Mouse (Mus musculus) hindbrain, embryonic 14.5 days (tissue): ENCODE measurements around the gene Ccer2. TPM values are rescaled to one million over a fixed set of nuclear protein-coding genes. Genes with fewer than 3 reads are reported as not detected.

Experiments used
- ATAC-seq: fragments of 200-750 bp; cut with Nextera tagmentation; 2 replicates; pipeline ENCODE4 v1.8.0; 2017; ENCODE audit warnings: moderate number of reproducible peaks, mild to moderate bottlenecking, moderate TSS enrichment, moderate library complexity; ENCODE audit not compliant: low FRiP score
- DNase-seq: peaks from one replicate; pipeline ENCODE4 v3.0.0-alpha.2; 2015; ENCODE audit warnings: low spot score
- H3K27ac ChIP-seq: fragments of 300-500 bp; sonication (generic); 2 replicates; pipeline ENCODE4 v1.5.1; 2014; ENCODE audit warnings: mild to moderate bottlenecking, moderate library complexity
- H3K27me3 ChIP-seq: fragments of 300-500 bp; sonication (generic); 2 replicates; pipeline ENCODE4 v1.6.1; 2014; ENCODE audit warnings: mild to moderate bottlenecking, low read length, mixed read lengths; ENCODE audit not compliant: control insufficient read depth, insufficient read depth
- H3K36me3 ChIP-seq: fragments of 300-500 bp; sonication (generic); replicated peaks from 2 replicates; pipeline ENCODE4 v1.6.1; 2014; ENCODE audit not compliant: control insufficient read depth, insufficient read depth
- H3K4me1 ChIP-seq: fragments of 300-500 bp; sonication (generic); replicated peaks from 2 replicates; pipeline ENCODE4 v1.6.1; 2014; ENCODE audit warnings: antibody characterized with exemption, low read length, mixed read lengths; ENCODE audit not compliant: control insufficient read depth, insufficient read depth
- H3K4me2 ChIP-seq: fragments of 300-500 bp; sonication (generic); replicated peaks from 2 replicates; pipeline ENCODE4 v1.6.1; 2014; ENCODE audit warnings: mild to moderate bottlenecking, moderate library complexity
- H3K4me3 ChIP-seq: fragments of 300-500 bp; sonication (generic); replicated peaks from 2 replicates; pipeline ENCODE4 v1.5.1; 2014; ENCODE audit warnings: mild to moderate bottlenecking, low read length
- H3K9ac ChIP-seq: fragments of 300-500 bp; sonication (generic); 2 replicates; pipeline ENCODE4 v1.6.1; 2014
- H3K9me3 ChIP-seq: fragments of 300-500 bp; sonication (generic); 2 replicates; pipeline ENCODE4 v1.6.1; 2016; ENCODE audit warnings: low read length; ENCODE audit not compliant: control insufficient read depth
- WGBS: fragments of 180-500 bp; shearing (Covaris S2); extraction: QIAGEN DNeasy Blood & Tissue Kit; methylation state at CpG from one replicate; pipeline ENCODE4 v1.1.7; 2014; 5-methylcytosine and 5-hydroxymethylcytosine counted together
- polyA plus RNA-seq: library from polyadenylated mRNA; unstranded; fragments of >200 nt; fragmentation: Nextera tagmentation; extraction: Ambion mirVana; gene quantifications from 2 replicates; pipeline ENCODE4 v1.2.1, GENCODE M21; 2014

The Ccer2 gene
- 0.33 and 0.65 TPM in 2 replicates for polyA plus RNA-seq

DNA sequence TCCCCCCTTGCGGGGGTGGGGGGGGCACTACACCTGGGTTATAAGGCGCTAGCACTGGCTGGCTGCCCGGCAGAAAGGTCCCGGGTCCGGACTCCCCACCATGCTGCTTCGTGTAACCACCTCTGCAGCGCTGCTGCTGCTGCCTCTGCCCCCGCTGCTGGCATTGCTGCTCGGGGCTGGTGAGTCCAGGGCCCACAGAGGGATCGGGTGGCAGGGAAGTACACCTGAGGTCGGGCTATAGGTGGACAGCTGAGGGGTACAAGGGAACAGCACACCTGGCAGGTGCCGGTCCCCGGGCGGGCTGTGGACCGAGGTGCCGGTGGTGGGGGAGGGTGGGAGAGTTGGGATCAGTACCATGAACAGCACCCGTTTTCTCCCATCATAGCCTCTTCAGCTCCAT, at the start of gene Ccer2:
Gene Ccer2, plus strand, starts transcription at position 96 of the 400 bp plus-strand sequence.
- Histone ChIP-seq H3K4me1 (peaks cover 5% of the 10 kb centered on the region), H3K9me3 (no peaks in the 10 kb centered on the region), H3K36me3 (peaks cover 34% of the 10 kb centered on the region), H3K9ac (peak within 1 kb of the TSS; percentile 7; the same call in 1 of the 2 replicates), H3K27ac (no peak within 1 kb of the TSS), H3K27me3 (no peaks in the 10 kb centered on the region), H3K4me3 (0 out of 2 replicates have a peak within 1 kb of the TSS, but pooled peaks have one; percentile 10), H3K4me2 (peak within 1 kb of the TSS; percentile 45)
- 4% methylated on average over 17 of the region's 17 CpGs for WGBS
- ATAC-seq, result peak; percentile 44; the same call in 1 of the 2 replicates
- DNase-seq, result no peak

DNA sequence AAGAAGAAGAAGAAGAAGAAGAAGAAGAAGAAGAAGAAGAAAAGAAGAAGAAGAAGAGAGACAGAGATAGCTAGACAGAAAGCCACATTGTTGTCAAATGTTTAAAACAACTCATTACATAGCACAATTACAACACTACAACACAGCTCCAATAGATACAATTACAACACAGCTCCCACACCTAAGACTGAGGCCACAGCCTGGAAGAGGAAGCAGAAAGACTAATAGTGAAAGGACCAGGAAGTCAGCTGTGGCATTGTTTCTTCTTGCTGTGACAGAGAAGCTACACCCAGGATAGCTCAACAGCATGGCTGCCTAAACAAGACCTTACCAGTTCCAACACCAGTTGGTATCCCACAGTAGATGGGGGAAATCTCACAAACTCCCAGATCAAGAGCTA, 46.5 kb upstream of the Ccer2 start:
- Histone ChIP-seq H3K4me2 (no peak overlapping the region), H3K4me1 (no peaks in the 10 kb centered on the region), H3K4me3 (no peak overlapping the region), H3K9me3 (no peaks in the 10 kb centered on the region), H3K36me3 (no peaks in the 10 kb centered on the region), H3K27me3 (no peaks in the 10 kb centered on the region), H3K27ac (no peak overlapping the region), H3K9ac (no peak overlapping the region)
- ATAC-seq, result no peak
- no peak for DNase-seq

DNA sequence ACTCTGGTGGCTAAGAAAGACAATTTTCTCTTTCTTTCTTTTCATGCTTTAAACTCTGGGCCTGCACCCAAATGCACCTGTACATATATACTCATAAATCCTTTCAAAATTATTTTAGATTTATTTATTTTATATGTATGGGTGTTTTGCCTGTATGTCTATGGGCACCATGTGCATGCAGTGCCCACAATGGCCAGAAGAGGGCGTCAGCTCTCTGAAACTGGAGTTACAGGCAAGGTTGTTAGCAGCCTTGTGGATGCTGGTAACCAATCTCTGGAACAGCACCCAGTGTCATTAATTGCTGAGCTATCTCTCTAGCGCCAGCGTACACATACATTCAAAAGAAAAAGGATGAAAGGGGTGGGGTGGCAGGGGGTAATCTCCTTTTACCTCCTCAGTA, 45.0 kb upstream of the Ccer2 start:
- no peaks in the 10 kb centered on the region for H3K27me3 ChIP-seq
- H3K9ac ChIP-seq, result no peak overlapping the region
- no peaks in the 10 kb centered on the region for H3K36me3 ChIP-seq
- DNase-seq (no peak), ATAC-seq (no peak)
- no peak overlapping the region for H3K4me3 ChIP-seq
- no peaks in the 10 kb centered on the region for H3K9me3 ChIP-seq
- no peaks in the 10 kb centered on the region for H3K4me1 ChIP-seq
- no peak overlapping the region for H3K4me2 ChIP-seq
- H3K27ac ChIP-seq, result no peak overlapping the region
- 61% methylated on average over 3 of the region's 3 CpGs for WGBS

DNA sequence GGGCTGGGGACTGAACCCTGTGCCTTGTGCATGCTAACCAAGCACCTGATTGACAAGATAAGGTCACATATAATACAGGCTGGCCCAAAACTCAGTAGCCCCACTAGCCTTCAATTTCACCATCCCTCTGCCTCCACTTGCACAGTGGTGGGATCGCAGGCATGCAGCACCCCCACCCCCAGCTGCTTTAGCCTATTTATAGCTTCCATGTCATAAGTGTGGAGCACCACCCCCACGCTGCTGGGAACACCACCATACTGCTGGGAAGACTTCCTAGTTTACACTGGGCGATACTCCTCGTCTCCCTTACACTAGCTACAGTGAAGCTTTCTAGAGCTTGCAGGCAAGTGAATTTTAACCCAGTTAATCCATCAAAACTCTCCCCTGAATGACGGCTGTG, 41.3 kb upstream of the Ccer2 start:
- H3K4me1 ChIP-seq, result 0 out of 2 replicates have a peak, but pooled peaks cover 9% of the 10 kb centered on the region
- no peak for ATAC-seq
- WGBS, result 83% methylated on average over 5 of the region's 5 CpGs

DNA sequence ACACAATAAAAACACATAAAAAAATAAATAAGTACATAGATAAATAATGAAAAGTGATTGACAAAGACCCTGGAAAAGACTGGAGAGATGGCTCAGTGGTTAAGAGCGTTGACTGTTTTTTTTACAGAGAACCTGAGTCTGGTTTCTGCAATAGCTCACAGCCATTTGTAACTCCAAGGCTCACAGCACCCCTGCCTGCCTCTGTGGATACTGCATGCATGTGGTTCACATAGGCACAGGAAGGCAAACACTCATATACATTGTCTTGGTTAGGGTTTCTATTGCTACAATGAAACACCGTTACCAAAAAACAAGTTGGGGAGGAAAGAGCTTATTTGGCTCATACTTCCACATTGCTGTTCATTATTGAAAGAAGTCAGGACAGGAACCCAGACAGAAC, 40.4 kb upstream of the Ccer2 start:
- no peak overlapping the region for H3K27ac ChIP-seq
- no peaks in the 10 kb centered on the region for H3K36me3 ChIP-seq
- H3K4me3 ChIP-seq, result no peak overlapping the region
- WGBS, result 97% methylated on average over 2 of the region's 2 CpGs
- H3K9ac ChIP-seq, result no peak overlapping the region
- H3K4me2 ChIP-seq, result no peak overlapping the region
- DNase-seq (no peak), ATAC-seq (no peak)
- 0 out of 2 replicates have a peak, but pooled peaks cover 9% of the 10 kb centered on the region for H3K4me1 ChIP-seq
- H3K9me3 ChIP-seq, result no peaks in the 10 kb centered on the region
- no peaks in the 10 kb centered on the region for H3K27me3 ChIP-seq

More for the DNA sequence above, 41.3 kb upstream of the Ccer2 start:
- H3K4me2 ChIP-seq, result no peak overlapping the region
- no peaks in the 10 kb centered on the region for H3K27me3 ChIP-seq
- no peak for DNase-seq
- no peaks in the 10 kb centered on the region for H3K36me3 ChIP-seq
- no peak overlapping the region for H3K9ac ChIP-seq
- H3K4me3 ChIP-seq, result no peak overlapping the region
- no peaks in the 10 kb centered on the region for H3K9me3 ChIP-seq
- no peak overlapping the region for H3K27ac ChIP-seq

DNA sequence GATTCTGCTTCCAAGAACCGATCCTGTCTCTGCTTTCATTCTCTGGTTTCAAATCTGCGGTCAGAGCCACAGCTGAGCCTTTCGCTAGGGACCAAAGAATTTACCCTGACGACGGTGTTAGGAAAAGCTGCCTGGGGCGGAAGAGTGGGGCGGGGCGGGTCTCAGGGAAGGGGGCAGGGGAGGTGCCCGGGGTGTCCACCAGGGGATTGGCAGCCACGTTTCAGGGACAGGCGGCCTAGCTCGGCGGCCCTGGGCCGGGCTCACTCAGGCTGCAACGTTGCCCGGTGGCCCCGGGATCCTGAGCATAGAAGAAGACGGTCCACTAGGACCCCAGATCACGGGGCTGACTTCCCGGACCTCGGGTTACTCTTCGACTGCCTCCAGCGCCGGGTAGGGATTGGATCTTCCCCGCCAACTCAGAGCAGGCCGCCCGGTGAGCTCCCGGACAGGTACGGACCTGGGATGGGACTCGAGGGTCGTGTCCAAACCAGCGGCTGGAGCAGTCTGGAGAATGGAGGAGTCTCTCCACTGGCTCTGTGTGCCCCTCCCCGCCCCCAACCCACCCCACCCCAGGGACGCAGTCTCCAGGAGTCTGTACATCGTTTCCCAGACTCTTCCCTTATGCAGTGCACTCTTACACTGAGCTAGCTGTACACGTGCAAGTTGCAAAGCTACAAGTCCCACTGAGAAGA, 39.2 kb upstream of the Ccer2 start, which contains the start of gene Fbxo17:
Gene Fbxo17, plus strand, starts transcription at position 215 of the 692 bp plus-strand sequence.
- H3K27ac ChIP-seq, result no peak within 1 kb of the TSS
- no peaks in the 10 kb centered on the region for H3K9me3 ChIP-seq
- no peaks in the 10 kb centered on the region for H3K27me3 ChIP-seq
- H3K4me1 ChIP-seq, result 0 out of 2 replicates have a peak, but pooled peaks cover 9% of the 10 kb centered on the region
- peak within 1 kb of the TSS; percentile 33 for H3K4me3 ChIP-seq
- no peaks in the 10 kb centered on the region for H3K36me3 ChIP-seq
- no peak for DNase-seq
- peak within 1 kb of the TSS; percentile 71 for H3K4me2 ChIP-seq
- WGBS, result 3% methylated on average over 36 of the region's 36 CpGs
- peak within 1 kb of the TSS; percentile 54 for H3K9ac ChIP-seq
- peak; percentile 53; the same call in 1 of the 2 replicates for ATAC-seq

DNA sequence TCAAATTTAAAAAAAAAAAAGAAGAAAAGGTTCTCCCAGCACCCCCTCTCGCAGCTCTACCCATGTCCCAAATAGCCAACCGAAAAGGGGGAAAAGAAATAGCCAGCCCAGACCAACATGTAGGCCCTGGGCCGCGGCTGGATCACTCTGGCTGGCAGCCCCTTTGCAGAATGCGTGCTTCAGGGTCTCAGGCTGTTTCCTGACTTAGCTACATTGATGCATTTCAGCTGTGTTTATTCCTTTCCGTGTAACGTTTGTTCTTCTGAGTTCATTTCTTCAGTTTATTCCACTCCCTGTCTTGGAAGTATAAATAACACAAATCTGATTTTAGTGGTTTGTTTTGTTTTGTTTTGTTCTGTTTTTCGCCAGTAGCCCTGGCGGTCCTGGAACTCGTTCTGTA, 38.2 kb upstream of the Ccer2 start:
- H3K4me3 ChIP-seq, result no peak overlapping the region
- H3K4me2 ChIP-seq, result no peak overlapping the region
- 0 out of 2 replicates have a peak, but pooled peaks cover 9% of the 10 kb centered on the region for H3K4me1 ChIP-seq
- 92% methylated on average over 10 of the region's 10 CpGs for WGBS
- H3K27ac ChIP-seq, result no peak overlapping the region
- no peak for DNase-seq
- H3K9ac ChIP-seq, result no peak overlapping the region
- H3K9me3 ChIP-seq, result no peaks in the 10 kb centered on the region
- no peaks in the 10 kb centered on the region for H3K27me3 ChIP-seq
- no peak for ATAC-seq
- H3K36me3 ChIP-seq, result no peaks in the 10 kb centered on the region

DNA sequence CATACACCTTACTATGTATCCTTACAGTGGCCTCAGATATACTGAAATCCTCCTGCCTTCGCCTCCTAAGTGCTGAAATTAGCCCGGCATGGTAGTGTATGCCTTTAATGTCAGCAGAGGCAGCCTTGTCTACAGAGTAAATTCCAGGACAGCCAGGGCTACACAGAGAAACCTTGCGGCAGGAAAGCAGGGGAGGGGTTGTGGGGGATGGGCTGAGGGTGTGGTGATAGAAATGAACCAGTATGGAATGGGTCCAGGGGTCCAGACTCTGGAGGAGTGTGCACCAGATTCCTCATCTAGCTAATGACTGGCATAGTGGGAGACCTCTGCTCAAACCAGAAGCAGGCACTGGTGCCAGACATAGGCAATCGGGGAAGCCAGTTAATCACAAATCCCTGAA, 36.8 kb upstream of the Ccer2 start:
- DNase-seq, result no peak
- no peaks in the 10 kb centered on the region for H3K36me3 ChIP-seq
- no peak overlapping the region for H3K4me3 ChIP-seq
- 0 out of 2 replicates have a peak, but pooled peaks cover 9% of the 10 kb centered on the region for H3K4me1 ChIP-seq
- H3K27ac ChIP-seq, result no peak overlapping the region
- no peak overlapping the region for H3K9ac ChIP-seq
- 67% methylated on average over 4 of the region's 4 CpGs for WGBS
- no peak for ATAC-seq
- H3K9me3 ChIP-seq, result no peaks in the 10 kb centered on the region
- no peak overlapping the region for H3K4me2 ChIP-seq
- H3K27me3 ChIP-seq, result no peaks in the 10 kb centered on the region

DNA sequence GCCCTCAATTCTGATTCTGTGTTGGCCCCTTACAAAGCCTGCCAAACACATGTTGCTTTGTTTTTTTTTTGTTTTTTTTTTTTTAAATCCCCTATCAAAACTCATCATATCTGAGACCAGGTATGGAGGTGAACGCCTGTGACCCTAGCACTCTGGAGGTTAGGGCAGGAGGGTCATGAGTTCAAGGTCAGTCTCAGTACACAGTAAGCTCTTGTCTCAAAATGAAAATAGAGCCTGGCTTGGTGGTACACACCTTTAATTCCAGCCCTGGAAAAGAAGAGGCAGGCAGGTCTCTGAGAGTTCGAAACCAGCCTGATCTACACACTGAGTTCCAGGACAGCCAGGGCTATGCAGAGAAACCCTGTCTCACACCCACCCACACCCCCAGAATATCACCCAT, 36.3 kb upstream of the Ccer2 start:
- no peak for ATAC-seq
- Histone ChIP-seq H3K9ac (no peak overlapping the region), H3K4me2 (no peak overlapping the region), H3K27ac (no peak overlapping the region), H3K4me3 (no peak overlapping the region), H3K27me3 (no peaks in the 10 kb centered on the region), H3K9me3 (no peaks in the 10 kb centered on the region), H3K4me1 (0 out of 2 replicates have a peak, but pooled peaks cover 9% of the 10 kb centered on the region), H3K36me3 (no peaks in the 10 kb centered on the region)
- no peak for DNase-seq
- 86% methylated on average over 2 of the region's 2 CpGs for WGBS
